Mouse (Mus musculus) 416B (cell line): ENCODE measurements around the gene Gnat1.

Experiments
- DNase-seq: peaks from one replicate; pipeline ENCODE4 v3.0.0; 2011; ENCODE audit warnings: low read depth

Gene Gnat1

DNA sequence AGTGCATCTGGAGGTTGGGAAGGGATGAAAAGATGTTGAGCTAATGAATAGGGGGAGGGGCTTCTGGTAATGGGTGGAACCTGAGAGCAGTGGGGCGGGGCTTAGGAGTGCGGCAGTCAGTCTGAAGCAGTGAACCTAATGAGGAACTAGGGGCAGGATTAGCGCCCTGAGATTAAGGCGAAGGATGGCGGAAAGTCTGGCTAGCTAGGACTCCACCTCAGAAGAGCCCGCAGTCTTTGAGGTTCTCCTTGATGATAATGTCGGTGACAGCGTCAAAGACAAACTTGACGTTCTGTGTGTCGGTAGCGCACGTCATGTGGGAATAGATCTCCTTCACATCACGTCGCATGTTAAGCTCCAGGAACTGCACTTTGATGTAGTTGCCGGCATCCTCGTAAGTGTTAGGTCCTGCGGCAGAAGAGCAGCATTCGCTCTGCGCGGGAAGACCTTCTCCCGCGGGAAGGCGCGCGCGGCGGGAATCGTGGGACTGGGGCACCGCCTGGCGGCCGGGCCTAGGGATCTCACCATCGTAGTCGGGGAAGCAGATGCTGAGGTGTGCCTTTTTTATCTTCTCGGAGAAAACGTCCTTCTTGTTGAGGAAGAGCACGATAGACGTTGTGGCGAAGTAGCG lies 3.7 kb downstream of the Gnat1 start:
- DNase-seq: peak; percentile 21

DNA sequence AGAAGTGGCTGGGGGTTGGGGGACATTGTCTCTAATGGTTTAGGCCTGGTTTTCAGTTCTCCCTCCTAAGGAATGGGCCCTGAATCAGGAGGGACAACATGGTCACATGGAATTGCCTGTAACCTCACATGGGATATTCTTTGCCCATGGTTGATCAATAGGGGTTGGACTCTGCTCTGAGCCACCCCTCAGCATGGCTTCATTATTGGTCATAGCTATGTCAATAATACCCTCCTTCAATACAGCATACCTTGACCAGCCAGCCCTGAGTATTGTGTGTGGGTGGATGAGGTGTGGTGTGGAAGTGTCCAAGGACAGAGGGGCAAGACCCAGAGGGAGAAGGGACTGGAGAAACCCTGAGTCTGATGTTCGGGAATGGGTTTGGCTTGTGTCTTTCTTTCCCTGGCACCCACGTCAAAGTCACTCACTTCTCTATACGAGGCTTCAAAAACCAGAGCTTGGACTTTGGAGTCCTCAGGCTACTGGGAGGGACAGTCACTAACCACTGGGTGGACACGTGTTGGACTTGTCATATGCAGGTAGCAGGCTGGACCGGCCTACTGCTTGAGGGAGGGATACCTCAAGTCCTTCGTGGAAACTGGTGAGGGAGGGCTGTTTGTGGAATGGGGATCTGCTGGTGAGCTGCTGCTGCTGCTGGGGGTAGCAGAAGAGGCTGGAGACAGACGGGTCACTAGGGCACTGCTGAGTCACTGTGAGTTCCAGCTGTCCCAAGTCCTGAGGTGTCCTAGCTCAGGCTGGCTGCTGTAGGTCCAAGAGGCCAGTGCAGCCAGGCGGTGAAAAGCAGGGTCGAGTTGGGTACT lies 4.7 kb downstream of the Gnat1 start:
- DNase-seq: no peak

DNA sequence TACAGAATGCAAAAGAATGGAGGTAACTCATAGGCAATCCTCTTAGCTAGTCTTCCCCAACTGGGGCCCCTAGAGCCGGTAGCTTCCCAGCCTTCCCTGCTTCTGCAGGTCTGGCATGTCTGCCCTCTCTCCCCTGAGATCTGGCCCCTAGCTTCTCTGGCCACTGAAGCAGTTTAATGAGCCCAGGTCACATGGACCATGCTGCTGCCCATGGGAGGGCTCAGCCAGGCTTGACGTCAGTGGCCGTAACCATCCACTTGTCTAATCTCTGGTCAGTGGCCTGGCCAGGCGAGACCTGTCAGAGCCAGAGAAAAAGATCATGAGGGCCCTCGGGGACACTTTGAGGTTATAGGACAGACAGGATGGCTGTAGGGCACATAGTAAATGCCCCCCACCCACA lies 9.3 kb downstream of the Gnat1 start:
- DNase-seq: no peak

DNA sequence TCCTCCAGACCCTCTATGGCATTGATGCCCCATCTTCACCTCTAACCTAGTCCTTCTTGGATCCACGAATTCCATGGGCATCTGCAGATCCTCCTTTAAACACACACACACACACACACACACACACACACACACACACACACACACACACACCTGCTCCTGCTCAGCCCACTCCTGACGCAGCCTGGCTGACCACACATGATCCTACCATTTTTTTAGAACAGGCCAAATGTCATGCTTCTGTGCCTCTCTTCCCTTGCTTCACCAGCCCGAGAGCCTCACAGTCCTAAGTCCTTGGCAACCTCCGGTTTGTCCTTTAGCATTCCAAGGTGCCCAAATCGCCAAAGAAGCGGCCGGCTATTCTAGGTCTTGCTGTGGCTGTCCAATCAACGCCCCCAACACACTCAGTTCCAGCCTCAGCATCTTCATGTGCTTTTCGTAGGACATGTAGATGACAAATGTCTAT lies 10.0 kb downstream of the Gnat1 start, which contains the start of gene Slc38a3:
TSS of gene Slc38a3 (minus strand) at position 51 of the 466 bp plus-strand sequence.
- no peak for DNase-seq

DNA sequence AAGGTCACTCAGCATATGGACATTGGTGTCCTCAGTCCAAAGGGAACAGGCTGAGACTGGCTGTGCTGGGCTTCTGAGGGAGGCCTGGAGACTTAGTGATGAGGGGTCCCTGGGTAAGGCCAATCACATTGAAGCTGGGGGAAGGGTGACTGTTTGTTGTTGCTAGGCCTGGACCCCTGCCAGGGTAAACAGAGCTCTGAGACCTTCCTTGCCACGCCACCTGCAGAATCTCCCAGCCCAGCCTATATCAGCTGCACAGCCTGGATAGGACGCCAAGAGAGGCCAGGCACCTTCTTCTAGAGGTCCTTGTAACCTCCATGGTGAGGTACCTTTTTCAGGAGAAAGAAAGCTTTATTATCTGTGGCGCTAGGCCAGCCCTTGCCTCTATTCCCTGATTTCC lies 10.6 kb downstream of the Gnat1 start:
- DNase-seq: no peak

DNA sequence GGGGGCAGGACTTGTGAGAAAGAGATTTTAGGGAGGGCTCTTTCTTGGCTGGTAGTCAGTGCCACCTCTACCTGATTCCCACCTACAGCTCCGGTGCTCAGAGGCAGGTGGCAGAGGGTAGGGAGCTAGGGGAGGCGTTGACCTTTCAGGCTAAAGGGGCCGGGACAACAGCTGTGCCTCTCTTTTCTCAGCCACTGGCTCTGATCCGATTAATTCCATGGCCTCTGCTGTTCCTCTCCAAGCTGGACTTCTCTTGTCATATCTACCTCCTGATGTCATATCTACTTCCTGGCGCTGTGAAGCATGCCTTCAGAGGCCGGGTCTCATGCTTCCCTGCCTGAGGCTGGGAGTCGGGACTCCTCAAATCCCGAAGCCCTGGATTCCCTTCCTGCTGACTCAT lies 11.5 kb downstream of the Gnat1 start:
- DNase-seq: no peak

DNA sequence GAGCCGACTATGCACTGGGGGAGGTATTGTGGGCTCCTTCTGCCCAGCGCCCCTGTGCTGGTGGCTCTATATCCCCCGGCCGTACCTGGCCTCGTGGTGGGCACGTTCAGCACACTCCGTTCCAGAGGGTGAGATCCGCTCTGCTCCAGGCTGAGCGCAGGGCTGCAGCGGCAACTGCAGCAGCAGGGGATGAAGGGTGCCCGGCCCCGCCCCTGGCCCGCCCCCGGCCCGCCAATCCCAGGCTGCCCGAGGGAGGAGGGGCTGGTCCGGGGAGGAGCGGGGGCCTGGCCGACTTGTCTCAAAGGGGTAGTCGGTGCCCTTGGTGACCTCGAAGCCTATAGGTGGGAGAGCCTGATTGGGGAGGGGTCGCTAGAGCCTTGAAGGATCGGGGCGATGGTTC lies 12.3 kb downstream of the Gnat1 start:
- DNase-seq: no peak

DNA sequence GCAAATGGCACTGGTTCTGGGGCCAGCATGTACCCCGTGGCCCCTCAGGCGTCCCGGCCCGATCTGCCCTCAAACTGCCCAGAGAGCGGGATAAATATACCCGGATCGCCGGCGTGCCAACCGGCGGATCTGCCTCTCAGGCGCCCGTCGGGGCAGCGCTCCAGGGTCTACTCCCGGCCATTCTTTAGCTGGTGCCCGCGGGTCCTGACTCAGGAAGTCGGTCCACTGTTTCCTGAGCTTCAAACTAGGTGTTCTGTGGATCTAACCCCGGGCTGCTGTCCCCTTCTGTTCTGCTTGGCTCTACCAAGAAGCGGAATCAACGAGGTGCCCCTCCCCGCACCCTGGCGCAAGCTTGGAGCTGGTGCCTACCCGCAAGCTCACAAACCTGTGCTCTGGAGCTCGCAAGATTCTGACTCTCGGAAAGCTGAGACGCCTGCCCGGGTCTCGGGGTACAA lies 12.7 kb downstream of the Gnat1 start:
- DNase-seq: no peak

DNA sequence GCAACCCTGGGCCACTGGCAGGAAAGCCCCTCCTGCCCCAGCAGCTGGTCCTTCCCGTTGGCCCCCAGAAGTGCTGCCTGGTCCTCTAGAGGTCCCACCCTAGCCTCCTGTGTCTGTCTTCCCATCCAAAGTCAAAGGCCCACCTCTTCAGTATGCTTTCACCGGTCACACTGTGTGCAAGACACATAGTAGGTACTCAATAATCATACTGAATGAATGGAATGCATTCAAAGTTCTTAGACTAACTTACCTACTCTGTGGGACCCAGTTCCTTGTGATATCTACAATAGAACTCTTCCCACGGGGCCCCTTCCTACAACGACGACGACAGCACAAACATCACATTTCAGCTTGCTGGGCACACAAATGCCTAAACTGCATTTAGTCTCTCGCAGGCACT lies 14.2 kb downstream of the Gnat1 start:
- DNase-seq: no peak

DNA sequence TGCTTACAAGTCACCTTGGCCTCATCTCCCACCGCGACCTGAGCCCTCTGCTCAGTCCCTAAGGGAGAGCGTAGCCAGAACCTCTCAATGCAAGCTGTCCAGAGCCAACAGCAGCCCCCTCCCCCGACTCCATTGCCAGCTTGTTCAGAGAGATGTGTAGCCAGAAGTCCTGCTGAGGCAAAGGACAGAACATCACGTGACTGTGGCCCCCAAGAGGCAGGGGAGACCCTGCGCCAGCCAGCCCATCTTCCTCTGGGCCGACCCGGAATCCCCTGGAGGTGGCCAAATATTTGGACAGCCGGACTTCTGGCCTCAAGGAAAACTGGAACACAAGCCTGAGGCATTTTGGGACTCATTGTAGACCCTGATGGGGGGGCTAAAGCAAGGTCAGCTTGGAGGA lies 16.0 kb downstream of the Gnat1 start:
- no peak for DNase-seq

DNA sequence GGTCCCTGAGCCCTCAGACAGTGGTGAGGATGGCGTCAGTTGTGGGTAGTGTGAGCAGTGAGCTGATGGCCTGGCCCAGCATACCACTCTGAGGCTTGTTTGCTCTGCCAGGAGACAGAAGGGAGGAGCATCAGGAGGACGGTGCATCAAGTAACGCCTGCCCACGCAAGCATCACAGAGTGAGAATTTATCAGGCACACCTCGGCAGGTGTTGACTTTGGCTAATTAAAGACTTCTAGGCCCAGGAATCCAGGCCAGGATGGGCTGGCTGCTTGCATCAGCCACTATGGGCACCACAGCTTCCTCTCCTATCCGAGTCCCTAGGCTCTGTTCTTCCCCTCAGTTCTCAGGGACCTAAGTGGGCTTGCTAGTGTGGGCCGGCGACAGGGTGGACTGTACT lies 17.2 kb downstream of the Gnat1 start:
- DNase-seq: no peak

DNA sequence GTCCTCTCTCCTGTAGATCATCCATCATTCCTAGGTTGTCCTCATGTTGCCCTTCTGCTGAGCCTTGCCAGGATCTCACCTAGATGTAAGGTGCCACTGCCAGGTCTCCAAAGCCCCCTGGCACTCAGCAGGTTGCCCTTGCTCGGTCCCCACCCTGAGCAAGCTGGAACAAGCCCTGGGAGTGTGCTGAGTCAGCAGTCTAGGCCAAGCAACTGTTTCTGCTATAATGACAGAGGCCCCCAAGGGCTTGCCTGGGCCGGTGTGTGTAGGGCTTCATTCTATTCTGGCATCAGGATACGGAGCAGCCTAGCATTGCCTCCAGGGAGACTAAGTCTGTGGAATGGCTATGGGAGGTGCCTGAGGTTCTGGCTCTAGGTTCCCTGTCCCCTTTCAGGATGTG lies 18.7 kb downstream of the Gnat1 start:
- DNase-seq: no peak

DNA sequence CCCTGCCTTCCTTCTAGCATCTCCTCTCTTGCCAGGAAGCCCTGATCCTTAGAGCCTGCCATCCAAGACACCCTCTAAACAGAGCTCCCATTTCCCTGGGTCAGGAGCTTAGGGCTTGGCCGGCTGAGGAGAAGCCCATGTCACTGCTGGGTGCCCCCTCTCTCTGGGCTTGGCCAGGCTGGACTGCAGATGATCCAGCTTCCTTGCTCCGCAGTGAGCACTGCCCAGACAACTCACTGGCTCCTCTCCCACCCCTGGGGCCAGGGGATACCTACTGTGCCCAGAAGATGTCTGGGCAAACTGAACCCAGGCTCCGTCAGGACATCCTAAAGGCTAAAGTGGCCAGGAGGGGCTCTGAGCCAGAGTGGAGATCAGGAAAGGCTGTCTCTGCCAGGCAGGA lies 19.6 kb downstream of the Gnat1 start:
- no peak for DNase-seq

DNA sequence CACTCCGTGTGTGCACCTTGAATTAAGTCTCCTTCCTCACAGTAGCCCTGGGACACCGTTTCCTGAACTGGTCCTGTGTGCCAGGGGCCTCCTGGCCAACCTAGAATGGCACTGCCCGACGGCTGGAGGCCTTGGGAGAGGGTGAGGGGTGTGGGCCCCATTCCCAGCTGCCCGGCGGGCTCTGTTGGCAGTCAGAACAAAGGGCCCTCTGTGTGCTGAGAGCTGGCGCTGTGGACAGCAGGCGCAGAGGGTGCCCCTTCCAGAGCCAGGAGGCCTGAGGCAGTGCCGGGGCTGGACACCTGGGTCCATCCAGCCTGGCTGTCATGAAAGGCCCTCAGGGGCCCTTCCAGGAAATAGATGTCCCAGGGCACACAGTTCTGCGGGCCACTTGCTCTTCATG lies 20.0 kb downstream of the Gnat1 start:
- no peak for DNase-seq

DNA sequence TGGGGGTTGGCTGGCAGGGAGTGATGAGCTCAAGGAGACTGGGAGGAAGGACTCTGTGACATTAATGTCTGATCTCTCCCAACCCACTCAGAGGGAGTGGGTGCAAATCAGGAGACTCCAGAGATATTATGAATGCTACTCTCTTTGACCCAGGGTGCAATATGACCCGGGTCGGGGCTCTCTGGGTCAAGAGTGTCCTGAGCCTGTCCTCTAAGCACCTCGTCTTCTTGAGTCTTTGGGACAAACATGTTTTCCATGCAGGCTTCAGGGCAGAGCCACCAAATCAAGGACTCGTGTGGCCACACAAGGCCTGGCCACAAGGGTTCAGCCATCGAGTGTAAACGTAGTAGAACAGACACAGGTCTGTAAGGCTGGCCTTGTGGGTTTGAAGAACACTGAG lies 21.4 kb downstream of the Gnat1 start:
- DNase-seq: no peak

DNA sequence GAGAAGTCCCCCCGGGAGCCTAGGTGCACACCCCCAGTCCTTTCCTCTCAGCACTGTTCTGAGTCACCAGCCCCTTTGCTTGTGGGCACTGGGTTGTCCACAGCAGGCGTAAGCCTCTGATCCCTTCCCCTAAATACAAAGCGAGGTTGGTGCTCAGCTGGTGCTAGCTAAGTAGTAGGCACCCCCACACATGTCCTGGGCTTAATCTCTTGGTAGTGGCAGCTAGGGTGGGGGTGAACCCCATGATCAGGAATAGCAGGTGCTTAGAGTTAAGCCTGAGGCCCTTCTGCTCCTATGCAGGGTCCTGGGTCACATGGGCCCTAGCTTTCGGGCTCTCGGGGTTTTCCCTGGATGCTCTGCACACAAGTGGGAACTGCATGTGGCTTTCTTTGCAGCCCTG lies 22.4 kb downstream of the Gnat1 start:
- no peak for DNase-seq

DNA sequence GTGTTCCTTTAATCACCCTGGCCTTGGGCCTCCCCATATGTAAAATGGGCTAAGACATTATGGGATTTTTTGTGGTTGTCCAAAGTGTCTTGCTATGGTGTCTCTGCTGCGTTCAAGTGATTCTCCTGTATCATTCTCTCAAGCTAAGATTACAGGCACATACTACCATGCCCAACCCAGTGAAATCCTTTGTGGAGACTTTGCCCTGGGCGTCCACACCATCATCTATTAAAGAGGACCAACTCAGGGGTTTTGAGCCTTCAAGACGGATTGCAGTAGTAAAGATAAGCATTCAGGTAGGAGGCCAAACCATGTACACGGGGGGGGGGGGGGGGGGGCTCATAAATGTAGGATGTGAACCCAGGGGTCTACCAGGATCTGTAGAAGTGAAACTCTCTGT lies 24.9 kb downstream of the Gnat1 start:
- no peak for DNase-seq

DNA sequence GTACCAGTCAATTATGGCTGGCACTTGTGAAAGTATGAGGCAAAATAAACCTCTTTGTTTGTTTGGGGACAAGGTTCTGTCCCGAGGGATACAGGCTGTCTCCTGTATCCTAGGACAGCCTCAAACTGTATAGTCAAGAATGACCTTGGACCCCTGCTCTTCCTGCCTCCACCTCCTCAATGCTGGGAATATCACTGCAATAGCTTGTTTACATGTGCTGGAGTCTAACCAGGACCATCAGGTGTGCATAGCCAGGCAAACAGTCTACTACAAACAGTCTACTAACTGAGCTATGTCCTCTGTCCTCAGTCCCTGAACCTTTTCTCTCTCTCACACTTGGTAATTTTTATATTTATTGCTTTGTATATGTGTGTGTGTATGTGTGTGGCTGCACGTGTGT lies 26.0 kb downstream of the Gnat1 start:
- DNase-seq: no peak

DNA sequence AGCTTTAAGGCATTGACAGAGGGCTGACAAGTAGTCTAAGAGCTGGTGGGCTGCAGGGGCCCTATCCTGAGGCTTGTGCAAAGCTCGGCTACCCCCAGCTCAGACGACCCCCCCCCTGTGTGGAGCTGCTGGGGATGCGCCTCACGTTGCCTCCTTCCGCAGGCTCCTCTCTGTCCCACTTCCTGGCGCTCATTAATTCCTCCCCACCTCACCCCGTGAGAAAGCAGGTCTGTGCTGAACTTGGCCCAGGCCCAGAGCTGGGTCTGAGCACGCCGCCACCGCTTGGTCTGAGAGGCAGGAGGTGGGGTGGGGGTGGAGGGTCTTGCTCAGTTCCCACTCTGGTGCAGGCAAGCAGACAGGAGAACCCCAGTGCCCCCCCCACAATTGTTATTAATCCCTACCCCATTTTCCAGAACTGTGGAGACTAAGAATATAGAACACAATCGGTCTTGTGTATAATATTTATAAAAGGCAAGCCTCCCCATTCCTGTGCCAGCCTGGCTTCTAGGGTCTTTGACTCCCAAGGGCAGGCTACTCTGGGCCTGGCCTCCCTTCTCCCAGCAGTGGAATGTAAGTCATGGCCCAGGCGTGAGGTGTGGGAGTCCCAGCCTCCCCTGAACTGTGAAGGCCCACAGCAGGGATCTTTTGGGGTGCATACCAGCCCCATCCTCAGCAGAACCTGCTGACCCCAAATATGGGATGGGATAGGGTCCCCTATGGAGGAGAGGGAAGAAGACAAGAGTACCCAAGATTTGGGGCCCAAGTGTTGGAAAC lies 28.6 kb downstream of the Gnat1 start:
- DNase-seq: no peak

DNA sequence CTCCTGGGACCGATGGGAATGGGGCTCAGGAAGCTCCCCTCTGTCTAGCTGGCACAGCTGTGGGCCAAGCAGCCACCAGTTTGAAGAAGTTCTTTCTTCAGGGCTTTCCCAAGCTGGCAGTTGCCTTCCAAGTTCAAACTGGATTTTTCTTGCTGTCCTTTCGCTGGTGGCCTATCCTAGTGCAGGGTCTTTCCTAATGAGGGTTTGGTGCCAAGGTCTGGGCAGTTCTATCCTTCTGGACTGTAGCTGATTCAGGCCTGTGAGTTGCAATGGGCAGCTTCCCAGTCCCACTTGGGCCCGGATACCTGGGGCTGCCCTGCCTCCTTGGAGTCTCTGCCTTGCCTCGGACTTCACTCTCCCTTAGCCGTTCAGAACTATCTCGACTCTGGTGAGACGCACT lies 29.3 kb downstream of the Gnat1 start:
- no peak for DNase-seq

DNA sequence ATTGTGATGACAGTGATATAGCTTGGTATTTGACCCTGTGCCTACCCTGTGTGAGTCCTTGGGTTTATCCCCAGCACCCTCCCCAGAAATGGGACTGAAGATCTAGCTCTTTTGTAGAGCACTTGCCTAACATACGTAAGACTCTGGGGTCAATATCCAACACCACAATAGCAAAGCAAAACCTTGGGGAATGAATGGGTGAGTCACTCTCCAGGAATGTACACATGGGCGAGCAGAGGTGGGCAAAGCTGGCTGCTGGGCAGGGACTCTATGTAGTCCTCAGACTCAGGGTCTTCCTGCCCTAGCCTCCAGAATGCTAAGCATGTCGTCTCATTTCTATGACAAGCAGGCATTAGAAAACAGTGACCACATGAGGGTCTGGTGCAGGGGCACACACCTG lies 30.7 kb downstream of the Gnat1 start:
- no peak for DNase-seq

DNA sequence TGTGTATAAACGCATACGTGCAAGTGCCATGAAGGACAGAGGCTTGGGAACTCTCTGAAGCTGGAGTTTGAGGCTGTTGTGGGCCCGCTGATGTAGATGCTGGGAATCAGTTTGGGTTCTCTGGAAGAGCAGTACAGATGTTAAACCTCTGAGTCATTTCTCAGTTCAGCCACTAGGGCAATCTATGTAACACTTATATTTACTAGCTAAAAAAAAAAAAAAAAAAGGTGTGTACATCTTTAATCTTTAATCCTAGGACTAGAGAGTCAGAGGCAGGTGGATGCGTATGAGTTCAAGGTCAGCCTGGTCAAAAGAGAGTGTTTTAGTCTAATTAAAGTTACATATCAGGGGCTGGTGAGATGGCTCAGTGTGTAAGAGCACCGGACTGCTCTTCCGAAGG lies 32.5 kb downstream of the Gnat1 start:
- peak; percentile 50 for DNase-seq

DNA sequence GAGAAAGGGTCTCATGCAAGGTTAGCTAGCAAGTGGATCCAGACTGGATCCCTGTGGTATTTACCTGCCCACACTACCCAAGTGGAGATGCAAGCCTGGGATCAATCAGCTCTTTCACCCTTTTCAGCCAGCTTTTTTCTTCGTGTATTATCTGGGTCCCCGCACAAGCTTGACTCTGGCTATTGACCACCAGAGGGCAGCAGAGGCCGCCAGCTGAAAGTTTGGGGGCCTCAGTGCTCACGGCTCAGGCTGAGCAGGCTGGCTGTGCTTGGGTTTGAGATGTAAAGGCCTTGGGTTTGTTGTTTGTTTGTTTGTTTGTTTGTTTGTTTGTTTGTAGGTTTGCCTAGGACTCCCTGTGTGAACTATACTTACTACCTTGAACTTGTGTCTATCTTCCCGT lies 33.9 kb downstream of the Gnat1 start:
- peak; percentile 84 for DNase-seq
